Mouse (Mus musculus): ENCODE data around the gene 5830411N06Rik. TPM values are rescaled to one million over a fixed set of nuclear protein-coding genes. Genes with fewer than 3 reads are reported as not detected.

5830411N06Rik gene
- total RNA-seq (2023): not detected

DNA sequence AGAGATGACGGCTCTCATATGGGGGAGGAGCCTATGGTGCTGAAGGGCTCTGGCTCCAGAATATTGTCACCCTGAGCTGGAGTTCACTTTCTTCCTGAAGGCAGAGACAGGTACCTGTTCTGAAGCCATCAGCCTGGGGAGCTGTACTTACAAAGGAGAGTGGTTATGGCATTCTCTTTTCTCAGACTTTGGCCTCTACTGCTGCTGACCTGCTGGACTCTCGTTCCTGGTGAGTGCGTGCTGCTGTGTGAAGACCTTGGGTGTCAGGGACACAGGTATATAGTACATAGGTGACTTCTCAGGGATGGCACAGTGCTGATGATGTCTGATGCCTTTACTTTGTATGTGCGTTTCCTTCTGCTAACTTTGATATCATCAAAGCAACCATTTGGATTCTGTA lies at the start of gene 5830411N06Rik:
Gene 5830411N06Rik, plus strand, starts transcription at position 69 of the 400 bp plus-strand sequence.

DNA sequence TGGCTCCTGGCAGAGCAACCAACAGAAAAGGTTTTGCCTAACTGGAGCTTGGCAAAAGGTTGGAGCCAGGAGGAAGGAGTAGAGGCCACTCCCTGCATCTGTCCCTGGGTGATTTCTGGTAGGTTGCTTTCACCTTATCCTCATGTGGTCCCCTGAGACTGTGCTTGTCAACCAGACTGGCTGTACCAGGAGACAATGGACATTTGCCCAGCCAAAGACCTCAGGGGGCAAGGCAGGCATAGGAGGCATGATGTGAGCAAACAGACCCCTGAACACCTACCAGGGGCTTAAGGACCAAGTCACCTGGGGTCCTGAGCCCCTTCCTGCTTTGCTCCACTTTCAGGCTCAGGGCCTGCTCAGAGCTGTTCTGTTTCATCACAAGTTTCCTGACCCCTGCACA lies 41.2 kb upstream of the 5830411N06Rik start, which contains the start of gene Olfr524:
Gene Olfr524, minus strand, starts transcription at position 101 of the 400 bp plus-strand sequence.

DNA sequence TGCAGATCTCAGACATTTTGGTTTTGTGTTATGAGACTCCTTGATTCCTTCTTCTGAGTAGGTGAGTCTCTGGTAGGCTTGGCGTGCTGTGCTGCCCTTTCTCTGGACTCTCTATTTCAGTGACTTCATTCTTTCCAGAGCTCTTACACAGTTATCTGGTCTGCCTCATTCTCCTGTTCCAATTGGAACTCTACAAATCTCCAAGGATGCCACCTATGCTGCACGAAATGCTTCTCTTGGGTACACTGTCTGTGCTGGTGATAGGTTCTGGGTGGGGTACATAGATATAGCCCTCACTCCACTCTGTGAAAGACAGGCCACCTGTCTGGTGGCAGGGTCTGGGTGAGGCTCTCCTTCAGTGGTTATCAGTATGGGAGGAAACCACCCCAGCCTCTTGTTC lies 29.1 kb upstream of the 5830411N06Rik start, which contains the start of gene Cd163l1:
Gene Cd163l1, plus strand, starts transcription at position 301 of the 400 bp plus-strand sequence.

DNA sequence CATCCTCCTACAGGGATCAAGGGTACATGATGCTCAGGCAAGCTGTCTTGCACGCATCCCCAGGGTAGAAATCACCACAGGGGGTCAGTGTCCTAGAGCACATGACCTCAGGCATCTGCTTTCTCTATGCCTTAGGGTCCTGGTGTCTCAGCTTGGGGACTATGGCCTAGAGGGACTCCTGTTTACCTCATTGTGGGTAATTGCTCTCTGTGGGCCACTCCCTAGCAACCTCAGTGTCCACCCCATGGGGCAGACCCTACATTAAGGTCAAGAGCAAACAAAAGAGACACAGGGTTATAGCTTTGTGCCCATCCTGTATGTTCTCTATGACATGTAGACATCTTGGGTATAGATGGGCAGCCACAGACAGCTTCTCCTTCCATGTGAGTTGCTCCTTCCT lies 73.5 kb downstream of the 5830411N06Rik start, which contains the start of gene Olfr525:
Gene Olfr525, plus strand, starts transcription at position 301 of the 400 bp plus-strand sequence.

DNA sequence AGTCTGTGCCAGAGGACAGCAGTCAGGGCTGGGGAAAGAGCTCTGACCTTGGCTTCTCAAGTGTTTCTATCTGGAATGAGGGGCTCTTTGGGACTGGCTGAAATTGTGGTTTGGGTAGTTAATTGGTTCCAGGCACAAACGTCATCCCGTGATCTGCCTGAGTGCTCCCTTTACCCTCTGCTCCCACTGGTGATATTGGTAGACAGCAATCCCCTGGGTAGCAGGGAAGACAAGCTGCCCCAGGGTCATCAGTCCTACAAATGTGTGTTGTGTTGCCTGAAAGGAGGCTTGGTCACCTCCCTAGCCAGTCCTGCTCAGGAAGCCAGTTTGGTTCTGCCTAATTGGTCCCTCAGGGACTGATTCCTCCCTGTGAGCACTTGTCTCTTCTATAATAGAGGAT lies 86.6 kb downstream of the 5830411N06Rik start, which contains the start of gene Olfr527:
Gene Olfr527, plus strand, starts transcription at position 301 of the 400 bp plus-strand sequence.

Other genes starting within 250 kb of the 5830411N06Rik start
- gene Zfp511, start 210.9 kb upstream of the 5830411N06Rik start, total RNA-seq (2023): 10 to 100 TPM; 15.4 to 20.4 TPM
- 10 to 100 TPM; 21.1 to 24.4 TPM for gene Tubgcp2, start 210.6 kb upstream of the 5830411N06Rik start, total RNA-seq (2023)
- not detected for gene Msx3, start 198.2 kb upstream of the 5830411N06Rik start, total RNA-seq (2023)
- gene Caly, start 164.7 kb upstream of the 5830411N06Rik start, total RNA-seq (2023): not detected
- not detected for gene Prap1, start 153.9 kb upstream of the 5830411N06Rik start, total RNA-seq (2023)
- 1 to 10 TPM; 6.8 to 9.8 TPM for gene Fuom, start 144.8 kb upstream of the 5830411N06Rik start, total RNA-seq (2023)
- gene Paox, start 131.5 kb upstream of the 5830411N06Rik start, total RNA-seq (2023): 1 to 10 TPM; 6.1 to 8.1 TPM
- gene Echs1, start 130.8 kb upstream of the 5830411N06Rik start, total RNA-seq (2023): 10 to 100 TPM; 32.0 to 35.8 TPM
- 1 to 10 TPM; 5.2 to 8.1 TPM for gene Mtg1, start 109.7 kb upstream of the 5830411N06Rik start, total RNA-seq (2023)
- not detected for gene Sprn, start 92.4 kb upstream of the 5830411N06Rik start, total RNA-seq (2023)
- not detected for gene Olfr522, start 82.5 kb upstream of the 5830411N06Rik start, total RNA-seq (2023)
- not detected for gene Olfr523, start 74.1 kb upstream of the 5830411N06Rik start, total RNA-seq (2023)
- gene Olfr524, start 41.3 kb upstream of the 5830411N06Rik start, total RNA-seq (2023): not detected
- not detected for gene Cd163l1, start 29.0 kb upstream of the 5830411N06Rik start, total RNA-seq (2023)
- not detected for gene Olfr525, start 73.6 kb downstream of the 5830411N06Rik start, total RNA-seq (2023)
- not detected for gene Olfr527, start 86.7 kb downstream of the 5830411N06Rik start, total RNA-seq (2023)
- gene Olfr60, start 114.4 kb downstream of the 5830411N06Rik start, total RNA-seq (2023): not detected
- not detected for gene Olfr530, start 129.0 kb downstream of the 5830411N06Rik start, total RNA-seq (2023)
- gene Olfr531, start 155.6 kb downstream of the 5830411N06Rik start, total RNA-seq (2023): not detected
- not detected for gene Olfr532, start 174.4 kb downstream of the 5830411N06Rik start, total RNA-seq (2023)
- gene Olfr533, start 216.1 kb downstream of the 5830411N06Rik start, total RNA-seq (2023): not detected
- not detected for gene Olfr535, start 236.9 kb downstream of the 5830411N06Rik start, total RNA-seq (2023)

Measured in neutrophil, adult 83 days (primary cell).